Mouse (Mus musculus) lung, adult 2 months (tissue): ENCODE measurements around the gene Mtfp1. TPM values are rescaled to one million over a fixed set of nuclear protein-coding genes. Genes with fewer than 3 reads are reported as not detected.
"Not testable (repeated sequence)": the region's sequence is repeated elsewhere in the genome, so short reads cannot be mapped to it uniquely, and the experiment has no call there.

ENCODE experiments used
- DNase-seq: peaks from one replicate; pipeline ENCODE4 v3.0.0; 2022
- H3K4me1 ChIP-seq: fragments of 200-500 bp; 2 replicates; pipeline ENCODE4 v1.6.1; 2011; ENCODE audit warnings: low read length; ENCODE audit not compliant: control insufficient read depth, insufficient read depth
- H3K4me3 ChIP-seq: fragments of 200-500 bp; replicated peaks from 2 replicates; pipeline ENCODE3; 2011; ENCODE audit warnings: low read depth, mild to moderate bottlenecking, control low read depth, low read length; ENCODE audit errors: extremely low read depth
- CTCF ChIP-seq: fragments of 200-500 bp; IDR thresholded peaks from 2 replicates; pipeline ENCODE4 v1.5.1; 2011; ENCODE audit warnings: mild to moderate bottlenecking, low read length, control low read depth; ENCODE audit not compliant: insufficient read depth
- POLR2A ChIP-seq: fragments of 200-500 bp; IDR thresholded peaks from 2 replicates; pipeline ENCODE4 v1.6.1; 2011; ENCODE audit warnings: low read depth, mild to moderate bottlenecking, control low read depth, low read length, borderline replicate concordance; ENCODE audit errors: extremely low read depth
- WGBS: fragments of 180-500 bp; shearing (Covaris S2); methylation state at CpG from one replicate; pipeline ENCODE4 v1.1.7; 2018; 5-methylcytosine and 5-hydroxymethylcytosine counted together
- polyA plus RNA-seq: library from polyadenylated mRNA; depleted of rRNA; stranded (reverse); fragments of >200 nt; gene quantifications from 2 replicates; pipeline ENCODE4 v1.2.3, GENCODE M21; 2012

The Mtfp1 gene
- polyA plus RNA-seq, 1 experiment = 8.9 TPM

- Histone ChIP-seq H3K4me3 (no peak overlapping the region), H3K4me1 (no peaks in the 10 kb centered on the region)
- TF ChIP-seq POLR2A (no peak), CTCF (no peak)
- DNase-seq = no peak
- WGBS = 33% methylated on average over 11 of the region's 11 CpGs
Measured at GRCm38 (mm10) chr11:4116458-4117141, 21.4 kb upstream of the Mtfp1 start.

GRCm38 (mm10) chr11:4115407-4115806 lies 20.2 kb upstream of the Mtfp1 start:
- TF ChIP-seq CTCF (no peak), POLR2A (no peak)
- Histone ChIP-seq H3K4me1 (no peaks in the 10 kb centered on the region), H3K4me3 (no peak overlapping the region)
- WGBS = 80% methylated on average over 4 of the region's 4 CpGs
- DNase-seq = no peak

GRCm38 (mm10) chr11:4114541-4114940 lies 19.3 kb upstream of the Mtfp1 start:
- not testable (repeated sequence) for H3K4me1 ChIP-seq, DNase-seq, H3K4me3 ChIP-seq
- 90% methylated on average over 6 of the region's 6 CpGs for WGBS

- DNase-seq = no peak
- no peaks in the 10 kb centered on the region for H3K4me1 ChIP-seq
- TF ChIP-seq POLR2A = no peak
- no peak for TF ChIP-seq CTCF
- no peak overlapping the region for H3K4me3 ChIP-seq
- WGBS = 83% methylated on average over 6 of the region's 6 CpGs
Measured at GRCm38 (mm10) chr11:4113970-4114369, 18.7 kb upstream of the Mtfp1 start.

- Histone ChIP-seq H3K4me3 (no peak overlapping the region), H3K4me1 (no peaks in the 10 kb centered on the region)
- WGBS = 59% methylated on average over 4 of the region's 4 CpGs
- no peak for DNase-seq
- no peak for TF ChIP-seq POLR2A
- TF ChIP-seq CTCF = no peak
Measured at GRCm38 (mm10) chr11:4113496-4113895, 18.3 kb upstream of the Mtfp1 start.

GRCm38 (mm10) chr11:4112861-4113260 lies 17.6 kb upstream of the Mtfp1 start:
- Histone ChIP-seq H3K4me1 (no peaks in the 10 kb centered on the region), H3K4me3 (no peak overlapping the region)
- 88% methylated on average over 6 of the region's 6 CpGs for WGBS
- no peak for DNase-seq
- TF ChIP-seq POLR2A = no peak
- no peak for TF ChIP-seq CTCF

- H3K4me3 ChIP-seq = no peak overlapping the region
- no peak for TF ChIP-seq POLR2A
- TF ChIP-seq CTCF = no peak
- H3K4me1 ChIP-seq = no peaks in the 10 kb centered on the region
- 95% methylated on average over 4 of the region's 4 CpGs for WGBS
- DNase-seq = no peak
Measured at GRCm38 (mm10) chr11:4112033-4112432, 16.8 kb upstream of the Mtfp1 start.

GRCm38 (mm10) chr11:4108691-4109090 lies 13.4 kb upstream of the Mtfp1 start:
- H3K4me3 ChIP-seq = no peak overlapping the region
- H3K4me1 ChIP-seq = no peaks in the 10 kb centered on the region
- DNase-seq = no peak
- WGBS = 80% methylated on average over 7 of the region's 7 CpGs
- no peak for TF ChIP-seq CTCF
- no peak for TF ChIP-seq POLR2A

GRCm38 (mm10) chr11:4107901-4108300 lies 12.7 kb upstream of the Mtfp1 start:
- not testable (repeated sequence) for H3K4me1 ChIP-seq, H3K4me3 ChIP-seq, DNase-seq
- WGBS = 93% methylated on average over 6 of the region's 6 CpGs

GRCm38 (mm10) chr11:4105444-4105843 lies 10.2 kb upstream of the Mtfp1 start:
- WGBS = 80% methylated on average over 6 of the region's 6 CpGs
- DNase-seq = no peak
- no peak overlapping the region for H3K4me3 ChIP-seq
- TF ChIP-seq CTCF = no peak
- TF ChIP-seq POLR2A = no peak
- H3K4me1 ChIP-seq = no peaks in the 10 kb centered on the region
